ENCODE assay signal across 17 mouse cellular contexts in the genomic region with DNA sequence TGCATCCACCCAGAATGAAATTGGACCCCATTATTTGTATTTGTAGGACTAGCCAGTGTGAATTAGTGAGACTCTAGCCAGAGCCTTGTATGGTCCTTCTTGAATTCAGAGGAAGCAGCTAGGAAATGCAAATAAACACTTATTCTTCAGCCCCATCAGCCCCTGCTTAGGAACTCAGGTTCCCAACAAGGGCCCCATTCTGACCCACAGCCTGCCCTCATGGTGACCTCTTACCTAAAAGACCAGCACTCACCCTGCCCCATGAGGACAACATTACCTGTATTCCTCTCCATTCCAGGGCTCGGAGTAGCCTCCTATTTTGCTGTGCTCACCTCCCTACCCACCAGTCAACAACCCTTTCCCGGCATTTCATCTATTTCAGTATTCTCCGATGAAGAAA.
"Had no signal": no experiment of that assay in that cellular context is flagged by ENCODE, and none has a peak within 500 bp of the region (broad histone marks: within the 10 kb centered on the region; RNA-seq: fewer than 3 reads in every experiment).

No protein-coding gene starts in this region.

- DNase-seq: liver, embryonic 13.5 days; liver, postnatal 0 days; lung, adult 2 months; lung, postnatal 14 days; lung, postnatal 36 days; right cerebral cortex, postnatal 14 days; thymus, adult 2 months; thymus, postnatal 25 days; thymus, postnatal 4 days had no signal

- H3K4me1 ChIP-seq: liver, embryonic 13.5 days; liver, embryonic 15.5 days; megakaryocyte, embryonic 14.5 days; midbrain, embryonic 12.5 days; stomach, embryonic 15.5 days had no signal

- H3K4me2 ChIP-seq: liver, embryonic 11.5 days; liver, embryonic 13.5 days; liver, embryonic 15.5 days; lung, embryonic 15.5 days; midbrain, embryonic 12.5 days; stomach, embryonic 15.5 days had no signal

- H3K9ac ChIP-seq: liver, embryonic 13.5 days; liver, embryonic 15.5 days; liver, postnatal 0 days; lung, embryonic 15.5 days; midbrain, embryonic 12.5 days; stomach, embryonic 15.5 days had no signal

- H3K9me3 ChIP-seq: liver, embryonic 13.5 days; liver, embryonic 15.5 days; lung, embryonic 15.5 days; megakaryocyte, embryonic 14.5 days; midbrain, embryonic 12.5 days; stomach, embryonic 15.5 days had no signal

- ATAC-seq: liver, postnatal 0 days had no signal

- H3K27ac ChIP-seq: liver, embryonic 13.5 days; liver, embryonic 15.5 days; lung, embryonic 15.5 days; macrophage; midbrain, embryonic 12.5 days; stomach, embryonic 15.5 days; stomach, postnatal 0 days had no signal

- H3K36me3 ChIP-seq: liver, embryonic 13.5 days; liver, embryonic 15.5 days; lung, embryonic 15.5 days; midbrain, embryonic 12.5 days; stomach, embryonic 15.5 days had no signal

- H3K4me3 ChIP-seq: liver, embryonic 13.5 days; liver, embryonic 15.5 days; lung, embryonic 15.5 days; megakaryocyte, embryonic 14.5 days; midbrain, embryonic 12.5 days; stomach, embryonic 15.5 days had no signal

- H3K27me3 ChIP-seq: liver, embryonic 13.5 days; liver, embryonic 15.5 days; lung, embryonic 15.5 days; megakaryocyte, embryonic 14.5 days; midbrain, embryonic 12.5 days; stomach, embryonic 15.5 days had no signal
